Mouse (Mus musculus) heart, embryonic 12.5 days (tissue): Measurements from ENCODE around the gene Ptprh. TPM values are rescaled to one million over a fixed set of nuclear protein-coding genes. Genes with fewer than 3 reads are reported as not detected.
"Not testable (repeated sequence)": the region's sequence is repeated elsewhere in the genome, so short reads cannot be mapped to it uniquely, and the experiment has no call there.

Experiments
- ATAC-seq: fragments of 200-750 bp; cut with Nextera tagmentation; 2 replicates; pipeline ENCODE4 v1.8.0; 2017; ENCODE audit warnings: moderate TSS enrichment, moderate library complexity; ENCODE audit not compliant: insufficient number of reproducible peaks, low FRiP score
- H3K27ac ChIP-seq: fragments of 300-500 bp; sonication (generic); 2 replicates; pipeline ENCODE4 v1.5.1; 2016; ENCODE audit warnings: mild to moderate bottlenecking, moderate library complexity; ENCODE audit not compliant: poor library complexity, severe bottlenecking
- H3K27me3 ChIP-seq: fragments of 300-500 bp; sonication (generic); replicated peaks from 2 replicates; pipeline ENCODE4 v1.6.1; 2016; ENCODE audit warnings: mild to moderate bottlenecking, moderate library complexity
- H3K36me3 ChIP-seq: fragments of 300-500 bp; sonication (generic); 2 replicates; pipeline ENCODE4 v1.6.1; 2016; ENCODE audit warnings: mild to moderate bottlenecking, moderate library complexity
- H3K4me1 ChIP-seq: fragments of 300-500 bp; sonication (generic); replicated peaks from 2 replicates; pipeline ENCODE4 v1.6.1; 2016; ENCODE audit warnings: mild to moderate bottlenecking
- H3K4me2 ChIP-seq: fragments of 300-500 bp; sonication (generic); 2 replicates; pipeline ENCODE4 v1.6.1; 2016; ENCODE audit warnings: mild to moderate bottlenecking, moderate library complexity
- H3K4me3 ChIP-seq: fragments of 300-500 bp; sonication (generic); 2 replicates; pipeline ENCODE4 v1.5.1; 2016; ENCODE audit warnings: mild to moderate bottlenecking
- H3K9ac ChIP-seq: fragments of 300-500 bp; sonication (generic); 2 replicates; pipeline ENCODE4 v1.6.1; 2016; ENCODE audit warnings: mild to moderate bottlenecking, moderate library complexity
- H3K9me3 ChIP-seq: fragments of 300-500 bp; sonication (generic); replicated peaks from 2 replicates; pipeline ENCODE4 v1.6.1; 2016; ENCODE audit warnings: mild to moderate bottlenecking, moderate library complexity
- WGBS: fragments of 180-500 bp; shearing (Covaris S2); methylation state at CpG from one replicate; pipeline ENCODE4 v1.1.7; 2016; 5-methylcytosine and 5-hydroxymethylcytosine counted together
- polyA plus RNA-seq: library from polyadenylated mRNA; unstranded; fragments of >200 nt; fragmentation: Nextera tagmentation; extraction: Ambion mirVana; gene quantifications from 2 replicates; pipeline ENCODE4 v1.2.1, GENCODE M21; 2016

The Ptprh gene
- polyA plus RNA-seq, 1 experiment from 2014 or later = not detected

GRCm38 (mm10) chr7:4542013-4542412 is 61.8 kb downstream of the Ptprh start:
- H3K9ac ChIP-seq = no peak overlapping the region
- H3K4me1 ChIP-seq = peaks cover 11% of the 10 kb centered on the region
- ATAC-seq = peak; percentile 74
- WGBS = 26% methylated on average over 17 of the region's 17 CpGs
- H3K27me3 ChIP-seq = peaks cover 29% of the 10 kb centered on the region
- H3K4me2 ChIP-seq = no peak overlapping the region
- H3K4me3 ChIP-seq = no peak overlapping the region
- H3K9me3 ChIP-seq = no peaks in the 10 kb centered on the region
- no peak overlapping the region for H3K27ac ChIP-seq
- no peaks in the 10 kb centered on the region for H3K36me3 ChIP-seq

- WGBS = 63% methylated on average over 5 of the region's 5 CpGs
- Histone ChIP-seq H3K9ac (no peak overlapping the region), H3K27me3 (peaks cover 22% of the 10 kb centered on the region)
Measured at GRCm38 (mm10) chr7:4541344-4541743, 62.5 kb downstream of the Ptprh start.

GRCm38 (mm10) chr7:4539019-4539418 is 64.8 kb downstream of the Ptprh start:
- H3K4me3 ChIP-seq = no peak overlapping the region
- 72% methylated on average over 2 of the region's 2 CpGs for WGBS
- H3K9me3 ChIP-seq = no peaks in the 10 kb centered on the region
- no peak overlapping the region for H3K27ac ChIP-seq
- H3K9ac ChIP-seq = no peak overlapping the region
- no peaks in the 10 kb centered on the region for H3K4me1 ChIP-seq
- no peak overlapping the region for H3K4me2 ChIP-seq
- H3K36me3 ChIP-seq = no peaks in the 10 kb centered on the region
- H3K27me3 ChIP-seq = peaks cover 20% of the 10 kb centered on the region; the same call in 1 of the 2 replicates
- no peak for ATAC-seq

More at GRCm38 (mm10) chr7:4541344-4541743, 62.5 kb downstream of the Ptprh start:
- Histone ChIP-seq H3K27ac (no peak overlapping the region), H3K4me1 (peaks cover 4% of the 10 kb centered on the region), H3K4me2 (no peak overlapping the region), H3K4me3 (no peak overlapping the region), H3K9me3 (no peaks in the 10 kb centered on the region), H3K36me3 (no peaks in the 10 kb centered on the region)
- no peak for ATAC-seq

DNA sequence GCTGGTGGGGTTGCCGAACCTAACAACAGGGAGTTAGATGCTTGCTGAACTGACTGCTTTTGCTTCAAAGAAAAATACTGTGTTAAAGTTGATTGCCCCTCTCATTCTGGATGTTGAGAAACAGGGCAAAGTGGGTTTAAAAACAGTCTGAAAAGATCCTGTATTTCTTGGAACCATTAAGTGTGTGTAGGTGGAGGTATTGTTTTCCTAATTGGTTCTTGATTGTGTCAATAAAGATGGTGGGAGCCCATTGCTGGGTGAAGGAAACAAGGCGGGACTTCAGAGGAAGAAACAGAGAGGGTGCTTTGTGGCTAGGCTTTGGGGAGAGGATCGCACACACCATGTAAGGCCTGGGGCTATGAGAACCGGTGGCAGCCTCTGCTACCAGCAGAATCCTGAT is 66.7 kb downstream of the Ptprh start:
- no peak for ATAC-seq
- no peak overlapping the region for H3K27ac ChIP-seq
- H3K4me2 ChIP-seq = no peak overlapping the region
- no peaks in the 10 kb centered on the region for H3K36me3 ChIP-seq
- peaks cover 1% of the 10 kb centered on the region for H3K4me1 ChIP-seq
- no peak overlapping the region for H3K4me3 ChIP-seq
- H3K9me3 ChIP-seq = no peaks in the 10 kb centered on the region
- peaks cover 11% of the 10 kb centered on the region; the same call in 1 of the 2 replicates for H3K27me3 ChIP-seq
- H3K9ac ChIP-seq = no peak overlapping the region
- WGBS = 49% methylated on average over 4 of the region's 4 CpGs

- WGBS = 88% methylated on average over 4 of the region's 4 CpGs
- Histone ChIP-seq H3K27ac (no peak overlapping the region), H3K4me1 (peaks cover 8% of the 10 kb centered on the region), H3K4me3 (no peak overlapping the region), H3K36me3 (no peaks in the 10 kb centered on the region), H3K9ac (no peak overlapping the region), H3K4me2 (no peak overlapping the region), H3K27me3 (peaks cover 9% of the 10 kb centered on the region), H3K9me3 (no peaks in the 10 kb centered on the region)
- no peak for ATAC-seq
Measured at GRCm38 (mm10) chr7:4536369-4536768, 67.5 kb downstream of the Ptprh start.

DNA sequence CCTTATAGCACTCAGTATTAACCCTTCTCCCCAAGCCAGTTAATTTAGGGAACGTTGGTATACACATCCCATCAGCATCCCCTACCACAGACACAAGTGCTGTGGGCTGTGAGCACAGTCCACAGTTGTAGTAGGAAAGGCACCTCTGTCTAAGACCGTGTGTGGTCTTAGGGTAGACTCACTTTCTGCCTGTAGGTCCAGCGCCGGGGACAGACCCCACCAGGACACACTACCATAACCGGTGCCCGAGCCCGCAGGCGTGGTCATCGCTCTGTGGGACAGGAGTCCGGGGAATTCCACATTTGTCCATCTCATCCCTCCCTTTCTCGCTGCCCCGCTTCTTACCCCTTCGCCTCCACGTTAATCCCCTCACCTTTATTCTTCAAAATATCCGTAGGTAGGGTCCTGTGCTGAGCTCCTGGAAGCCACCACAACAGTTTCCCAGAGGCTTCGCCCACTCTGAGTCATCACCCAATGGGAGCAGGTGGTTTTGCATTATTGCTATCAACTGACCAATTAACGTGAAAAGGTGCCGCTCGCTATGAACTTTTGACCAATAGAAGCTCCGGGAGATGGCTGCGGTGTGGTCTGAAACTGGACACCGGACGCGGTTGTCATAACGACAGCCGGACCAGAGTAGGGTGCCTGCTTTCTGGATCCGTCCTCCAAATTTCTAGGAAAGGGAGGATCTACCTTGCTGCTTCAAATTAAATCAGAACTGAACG is 71.7 kb downstream of the Ptprh start, which contains the start of gene Dnaaf3:
Dnaaf3 (minus strand) TSS at position 449 of the 725 bp plus-strand sequence.
- peak; percentile 89 for ATAC-seq
- H3K4me3 ChIP-seq = peak within 1 kb of the TSS; percentile 45
- no peak within 1 kb of the TSS for H3K27ac ChIP-seq
- H3K27me3 ChIP-seq = peaks cover 29% of the 10 kb centered on the region
- H3K4me2 ChIP-seq = peak within 1 kb of the TSS; percentile 80
- peaks cover 11% of the 10 kb centered on the region for H3K4me1 ChIP-seq
- peak within 1 kb of the TSS; percentile 7; the same call in 1 of the 2 replicates for H3K9ac ChIP-seq
- no peaks in the 10 kb centered on the region for H3K36me3 ChIP-seq
- 5% methylated on average over 28 of the region's 28 CpGs for WGBS
- H3K9me3 ChIP-seq = no peaks in the 10 kb centered on the region

DNA sequence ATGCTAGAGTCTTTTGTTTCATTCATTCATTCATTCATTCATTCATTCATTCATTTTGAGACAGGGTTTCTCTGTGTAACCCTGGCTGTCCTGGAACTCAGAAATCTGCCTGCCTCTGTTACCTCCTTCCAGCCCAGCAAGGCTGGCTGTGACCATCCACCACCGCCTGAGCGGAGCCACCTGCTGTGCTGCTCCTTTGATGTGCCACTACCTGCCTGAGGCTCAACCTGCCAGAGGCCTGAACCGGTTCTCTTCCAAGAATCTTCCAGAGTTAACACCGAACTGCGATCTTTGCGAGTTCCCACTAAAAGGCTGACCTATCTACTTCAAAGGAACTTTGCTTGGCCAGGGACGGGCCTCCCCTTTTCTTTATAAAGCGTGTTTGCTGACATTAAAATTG is 73.7 kb downstream of the Ptprh start:
- WGBS = 31% methylated on average over 8 of the region's 8 CpGs
- not testable (repeated sequence) for H3K4me2 ChIP-seq, H3K9ac ChIP-seq, ATAC-seq, H3K4me3 ChIP-seq, H3K9me3 ChIP-seq, H3K27ac ChIP-seq, H3K36me3 ChIP-seq
- peaks cover 34% of the 10 kb centered on the region for H3K27me3 ChIP-seq
- peaks cover 20% of the 10 kb centered on the region for H3K4me1 ChIP-seq

GRCm38 (mm10) chr7:4527302-4527689 is 76.5 kb downstream of the Ptprh start:
- H3K4me3 ChIP-seq = 0 out of 2 replicates have a peak overlapping the region, but pooled peaks have one; percentile 38

GRCm38 (mm10) chr7:4526341-4527301 is 77.2 kb downstream of the Ptprh start:
- Histone ChIP-seq H3K9me3 (no peaks in the 10 kb centered on the region), H3K27me3 (peaks cover 30% of the 10 kb centered on the region), H3K27ac (no peak overlapping the region), H3K9ac (peak overlapping the region; percentile 62), H3K4me2 (peak overlapping the region; percentile 69), H3K36me3 (no peaks in the 10 kb centered on the region), H3K4me1 (peaks cover 26% of the 10 kb centered on the region), H3K4me3 (peak overlapping the region; percentile 38)
- 21% methylated on average over 40 of the region's 40 CpGs for WGBS
- peak; percentile 86 for ATAC-seq

More at GRCm38 (mm10) chr7:4527302-4527689, 76.5 kb downstream of the Ptprh start:
- Histone ChIP-seq H3K36me3 (no peaks in the 10 kb centered on the region), H3K9ac (no peak overlapping the region), H3K4me2 (peak overlapping the region; percentile 69), H3K27ac (no peak overlapping the region), H3K9me3 (no peaks in the 10 kb centered on the region), H3K27me3 (peaks cover 30% of the 10 kb centered on the region), H3K4me1 (peaks cover 33% of the 10 kb centered on the region)
- ATAC-seq = no peak
- 49% methylated on average over 18 of the region's 18 CpGs for WGBS

DNA sequence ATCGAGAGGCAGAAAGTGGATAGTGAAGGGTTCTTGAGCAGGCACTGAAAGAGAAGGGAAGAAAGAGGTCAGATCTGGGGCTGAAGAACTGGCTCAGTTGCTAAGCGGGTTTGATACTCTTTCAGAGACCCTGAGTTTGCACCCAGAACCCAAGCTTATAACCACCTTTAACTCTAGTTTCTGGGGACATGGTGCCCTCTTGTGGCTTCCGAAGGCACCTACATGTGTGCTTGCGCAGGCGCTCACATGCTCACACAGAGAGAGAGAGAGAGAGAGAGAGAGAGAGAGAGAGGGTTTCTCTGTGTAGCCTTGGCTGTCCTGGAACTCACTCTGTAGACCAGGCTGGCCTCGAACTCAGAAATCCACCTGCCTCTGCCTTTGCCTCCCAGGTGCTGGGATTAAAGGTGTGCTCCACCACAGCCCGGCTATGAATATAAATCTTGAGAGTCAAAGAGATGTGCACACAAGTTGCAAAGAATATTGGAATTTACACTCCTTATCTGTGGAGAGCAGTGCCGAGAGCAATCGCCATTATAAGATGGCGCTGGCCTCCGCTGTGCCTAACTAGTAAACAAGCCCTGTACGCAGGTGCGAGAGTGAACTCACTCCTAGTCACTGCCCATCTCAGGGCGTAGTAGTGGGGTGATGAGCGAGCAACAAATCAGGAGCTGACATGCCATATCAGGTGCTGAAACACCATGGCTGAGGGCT is 79.5 kb downstream of the Ptprh start, which contains the start of gene Tnni3:
Tnni3 (minus strand) TSS at position 18 of the 711 bp plus-strand sequence.
- H3K27me3 ChIP-seq = peaks cover 20% of the 10 kb centered on the region
- peaks cover 43% of the 10 kb centered on the region for H3K4me1 ChIP-seq
- peak within 1 kb of the TSS; percentile 61; the same call in 1 of the 2 replicates for H3K4me3 ChIP-seq
- peaks cover 11% of the 10 kb centered on the region for H3K36me3 ChIP-seq
- H3K9me3 ChIP-seq, ATAC-seq: not testable (repeated sequence)
- 68% methylated on average over 15 of the region's 15 CpGs for WGBS
- H3K4me2 ChIP-seq = peak within 1 kb of the TSS; percentile 77
- peak within 1 kb of the TSS; percentile 94 for H3K27ac ChIP-seq
- 0 out of 2 replicates have a peak within 1 kb of the TSS, but pooled peaks have one; percentile 40 for H3K9ac ChIP-seq
